Mouse (Mus musculus): ENCODE data around the gene Taf3. TPM values are rescaled to one million over a fixed set of nuclear protein-coding genes. Genes with fewer than 3 reads are reported as not detected.

Gene Taf3
- polyA plus RNA-seq, 1 experiment from 2014 or later, result 17.3 TPM

DNA sequence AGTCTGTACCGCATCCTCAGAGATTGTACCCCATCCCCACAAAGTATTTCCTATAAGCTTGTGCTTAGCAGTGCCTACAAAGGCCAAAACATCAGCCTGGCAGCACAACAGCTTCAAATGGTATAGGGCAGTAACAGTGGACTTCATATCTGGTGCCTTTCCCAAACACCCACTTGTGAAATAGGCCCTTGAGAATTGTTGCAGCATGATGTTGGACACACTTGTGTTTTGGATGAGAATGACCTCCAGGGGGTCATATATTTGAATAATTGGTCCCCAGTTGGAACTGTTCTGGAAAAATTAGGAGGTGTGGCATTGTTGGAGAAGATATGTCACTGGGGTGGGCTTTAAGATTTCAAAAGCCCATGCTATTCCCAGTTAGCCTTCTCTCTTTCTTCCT is 3.6 kb upstream of the Taf3 start:
- no peak overlapping the region for H3K4me3 ChIP-seq (replicated peaks)
- H3K4me1 ChIP-seq, result peaks cover 12% of the 10 kb centered on the region
- ATAC-seq (ENCODE audit: low FRiP score), result no peak
- no peak overlapping the region for H3K27ac ChIP-seq
- peaks cover 33% of the 10 kb centered on the region for H3K36me3 ChIP-seq (replicated peaks)
- H3K27me3 ChIP-seq, result no peaks in the 10 kb centered on the region
- H3K9ac ChIP-seq, result no peak overlapping the region
- 100% methylated on average over 1 of the region's 1 CpGs for WGBS
- no peaks in the 10 kb centered on the region for H3K9me3 ChIP-seq
- no peak overlapping the region for H3K4me2 ChIP-seq

DNA sequence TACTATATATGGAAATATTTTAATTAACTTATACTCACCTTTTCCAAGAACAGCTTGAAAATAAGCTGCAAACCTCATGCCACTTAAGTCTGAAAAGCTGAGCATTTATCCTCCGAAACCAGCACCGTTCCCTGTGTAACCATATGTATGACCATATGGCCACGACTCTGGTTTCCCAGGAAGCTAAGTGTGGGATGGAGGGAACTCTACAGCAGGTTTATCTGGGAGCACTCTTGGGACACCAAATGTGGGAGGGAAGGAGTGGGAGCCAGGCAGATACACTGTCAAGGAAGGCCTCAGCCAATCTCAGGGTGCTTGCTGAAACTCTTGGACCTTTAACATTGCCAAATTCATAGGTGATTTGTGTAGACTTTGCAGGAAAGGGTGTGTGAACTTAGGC is 2.5 kb upstream of the Taf3 start:
- no peaks in the 10 kb centered on the region for H3K9me3 ChIP-seq
- no peak overlapping the region for H3K27ac ChIP-seq
- no peak overlapping the region for H3K4me3 ChIP-seq (replicated peaks)
- ATAC-seq (ENCODE audit: low FRiP score), result no peak
- no peak overlapping the region for H3K9ac ChIP-seq
- H3K36me3 ChIP-seq (replicated peaks), result peaks cover 24% of the 10 kb centered on the region
- H3K4me1 ChIP-seq, result peaks cover 19% of the 10 kb centered on the region
- H3K4me2 ChIP-seq, result no peak overlapping the region
- no peaks in the 10 kb centered on the region for H3K27me3 ChIP-seq
- 93% methylated on average over 3 of the region's 3 CpGs for WGBS

DNA sequence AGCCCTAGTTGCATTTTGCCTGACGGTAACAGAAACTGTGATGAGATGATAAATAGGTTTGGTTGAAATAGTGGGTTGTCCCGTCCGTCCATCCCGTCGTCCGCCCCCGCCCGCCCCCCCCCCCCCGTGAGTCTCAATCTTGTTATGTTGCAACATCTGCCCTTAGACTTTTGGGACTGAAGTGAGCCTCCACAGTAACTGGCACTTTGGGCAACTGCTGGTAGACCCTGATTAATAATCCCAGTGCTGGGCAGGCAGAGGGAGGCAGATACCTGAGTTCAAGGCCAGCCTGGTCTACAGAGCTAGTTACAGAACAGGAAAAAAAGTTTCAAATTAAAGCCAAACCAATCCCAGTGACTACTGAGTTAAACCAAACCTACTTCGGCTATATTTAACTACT is 1.1 kb upstream of the Taf3 start:
- H3K9ac ChIP-seq, result peak overlapping the region; percentile 79
- 18% methylated on average over 10 of the region's 10 CpGs for WGBS
- no peak overlapping the region for H3K27ac ChIP-seq
- H3K4me3 ChIP-seq (replicated peaks), result peak overlapping the region; percentile 90
- H3K4me1 ChIP-seq, result peaks cover 19% of the 10 kb centered on the region
- H3K36me3 ChIP-seq (replicated peaks), result peaks cover 10% of the 10 kb centered on the region
- no peaks in the 10 kb centered on the region for H3K27me3 ChIP-seq
- H3K4me2 ChIP-seq, result peak overlapping the region; percentile 86
- H3K9me3 ChIP-seq, result no peaks in the 10 kb centered on the region
- no peak for ATAC-seq (ENCODE audit: low FRiP score)

DNA sequence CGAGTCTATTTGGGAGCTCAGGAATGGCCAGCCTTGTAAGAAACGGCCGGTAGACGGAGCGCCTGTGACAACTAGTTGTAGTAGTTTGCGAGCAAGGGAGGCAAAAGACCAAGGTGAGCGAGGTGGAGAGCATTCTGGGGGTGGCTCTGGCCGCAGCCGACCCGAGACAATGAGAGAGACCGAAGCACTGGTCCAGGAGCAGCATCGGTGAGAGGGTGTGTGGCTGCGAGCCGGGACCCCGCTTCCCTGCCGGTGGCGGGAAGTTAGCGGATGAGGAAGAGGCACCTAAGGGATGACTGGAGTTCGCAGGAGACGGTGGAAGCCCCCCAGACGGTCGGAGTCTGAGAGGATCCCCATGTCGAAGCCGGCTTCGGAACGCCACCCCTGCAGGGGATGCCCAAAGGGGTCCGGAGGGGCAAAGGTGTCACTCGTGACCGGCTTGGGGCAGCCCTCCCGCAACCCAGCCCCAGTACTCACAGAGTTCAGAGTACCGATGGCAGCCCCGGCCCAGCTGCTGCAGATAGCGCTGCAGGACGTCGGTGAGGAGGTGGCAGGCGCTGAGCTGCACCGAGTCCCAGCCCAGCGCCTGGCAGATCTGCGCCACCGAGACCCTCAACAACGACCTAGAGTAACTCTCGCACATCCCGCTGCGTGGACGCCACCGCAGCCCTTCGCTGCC is 499 bp downstream of the Taf3 start:
- H3K4me1 ChIP-seq, result peaks cover 19% of the 10 kb centered on the region
- no peaks in the 10 kb centered on the region for H3K27me3 ChIP-seq
- no peaks in the 10 kb centered on the region for H3K36me3 ChIP-seq (replicated peaks)
- peak; percentile 74; the same call in 1 of the 2 replicates for ATAC-seq (ENCODE audit: low FRiP score)
- under 1% methylated on average over 46 of the region's 47 CpGs for WGBS
- H3K4me3 ChIP-seq (replicated peaks), result peak overlapping the region; percentile 90
- H3K27ac ChIP-seq, result peak overlapping the region; percentile 63; the same call in 1 of the 2 replicates
- peak overlapping the region; percentile 86 for H3K4me2 ChIP-seq
- H3K9me3 ChIP-seq, result no peaks in the 10 kb centered on the region
- peak overlapping the region; percentile 79 for H3K9ac ChIP-seq

DNA sequence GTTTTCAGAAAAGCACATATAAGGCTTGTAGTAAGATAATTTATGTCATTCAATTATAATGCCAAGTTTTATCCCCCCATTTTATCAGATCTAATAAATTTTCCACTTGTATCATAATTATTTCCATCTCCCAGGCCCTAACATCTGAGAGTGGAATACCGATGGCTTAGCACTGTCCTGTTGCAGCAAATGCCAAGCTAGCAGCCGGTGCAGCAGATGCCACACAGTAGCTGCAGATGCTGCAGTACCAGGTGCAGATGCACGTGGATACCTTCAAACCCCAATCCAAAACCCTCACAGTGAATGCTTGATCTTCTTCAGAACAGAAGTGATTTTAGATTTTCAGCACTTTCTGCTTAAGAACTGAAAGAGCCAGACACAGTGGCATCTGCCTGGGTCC is 13.4 kb downstream of the Taf3 start:
- no peak overlapping the region for H3K4me2 ChIP-seq
- no peaks in the 10 kb centered on the region for H3K4me1 ChIP-seq
- 89% methylated on average over 3 of the region's 3 CpGs for WGBS
- peaks cover 5% of the 10 kb centered on the region for H3K36me3 ChIP-seq (replicated peaks)
- no peak overlapping the region for H3K27ac ChIP-seq
- no peak for ATAC-seq (ENCODE audit: low FRiP score)
- no peaks in the 10 kb centered on the region for H3K9me3 ChIP-seq
- no peaks in the 10 kb centered on the region for H3K27me3 ChIP-seq
- H3K9ac ChIP-seq, result no peak overlapping the region
- no peak overlapping the region for H3K4me3 ChIP-seq (replicated peaks)

DNA sequence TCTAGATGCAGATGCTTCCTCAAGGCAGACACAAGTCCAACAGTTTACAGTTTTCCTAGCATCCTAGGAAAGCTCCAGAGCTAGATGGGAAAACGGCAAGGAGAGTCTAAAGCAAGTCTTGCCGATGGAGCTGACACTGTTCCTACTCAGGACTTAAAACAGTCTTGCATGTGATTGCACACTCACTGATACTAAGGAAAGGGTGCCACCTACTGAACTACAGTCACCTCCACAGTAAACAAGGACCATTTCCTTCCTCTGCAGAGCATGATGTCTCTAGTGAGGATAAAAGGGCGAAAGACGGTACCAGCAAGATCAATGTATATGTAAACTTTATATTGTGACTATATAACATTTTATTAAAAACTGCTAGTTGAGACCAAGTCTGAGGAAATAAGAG is 14.7 kb downstream of the Taf3 start:
- Histone ChIP-seq H3K4me3 (replicated peaks) (no peak overlapping the region), H3K9me3 (no peaks in the 10 kb centered on the region), H3K4me2 (no peak overlapping the region), H3K27ac (no peak overlapping the region), H3K27me3 (no peaks in the 10 kb centered on the region), H3K9ac (no peak overlapping the region), H3K4me1 (no peaks in the 10 kb centered on the region), H3K36me3 (replicated peaks) (no peaks in the 10 kb centered on the region)
- WGBS, result 82% methylated on average over 4 of the region's 4 CpGs
- no peak for ATAC-seq (ENCODE audit: low FRiP score)

DNA sequence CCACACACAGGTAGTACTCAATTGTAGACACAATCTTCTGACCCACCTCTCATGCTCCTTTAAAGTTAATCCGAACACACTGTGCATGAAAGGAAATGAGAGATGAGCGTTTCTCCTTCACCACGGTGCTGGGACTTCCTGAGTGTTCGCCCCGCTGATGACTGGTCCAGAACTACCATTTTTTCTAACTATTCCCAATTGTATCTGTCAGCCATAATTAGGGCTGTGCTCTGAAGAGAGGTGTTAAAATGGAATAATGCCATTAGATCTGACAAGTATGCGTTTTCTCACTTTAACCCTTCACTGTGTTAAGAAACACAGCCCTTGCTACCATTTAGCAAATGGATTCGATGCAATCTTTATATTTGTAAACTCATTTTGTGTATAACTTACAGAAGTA is 18.6 kb downstream of the Taf3 start:
- 68% methylated on average over 7 of the region's 7 CpGs for WGBS
- Histone ChIP-seq H3K27ac (no peak overlapping the region), H3K9me3 (no peaks in the 10 kb centered on the region), H3K27me3 (no peaks in the 10 kb centered on the region), H3K4me3 (replicated peaks) (no peak overlapping the region), H3K36me3 (replicated peaks) (no peaks in the 10 kb centered on the region), H3K4me2 (no peak overlapping the region), H3K9ac (no peak overlapping the region), H3K4me1 (no peaks in the 10 kb centered on the region)
- ATAC-seq (ENCODE audit: low FRiP score), result no peak

DNA sequence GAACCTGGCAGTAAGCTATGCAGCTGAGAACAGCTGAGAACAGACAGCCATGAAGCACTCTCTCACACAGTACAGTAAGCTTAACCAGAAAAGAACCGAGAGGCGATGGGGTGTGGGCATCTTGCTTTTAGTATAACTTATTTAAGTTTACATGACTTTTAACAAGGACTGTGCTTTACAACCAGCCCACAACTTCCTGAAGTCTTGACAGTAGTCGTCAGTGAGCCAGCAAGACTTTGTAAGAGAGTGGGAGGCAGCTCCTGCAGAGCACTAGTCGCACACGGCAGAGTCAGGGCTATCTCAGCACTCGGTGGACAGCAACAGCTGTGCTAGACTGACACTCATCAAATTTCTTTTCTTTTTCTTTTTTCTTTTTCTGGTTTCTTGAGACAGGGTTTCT is 24.1 kb downstream of the Taf3 start:
- H3K27ac ChIP-seq, result no peak overlapping the region
- H3K36me3 ChIP-seq (replicated peaks), result no peaks in the 10 kb centered on the region
- H3K9ac ChIP-seq, result no peak overlapping the region
- no peaks in the 10 kb centered on the region for H3K4me1 ChIP-seq
- no peak for ATAC-seq (ENCODE audit: low FRiP score)
- no peak overlapping the region for H3K4me3 ChIP-seq (replicated peaks)
- H3K9me3 ChIP-seq, result no peaks in the 10 kb centered on the region
- no peak overlapping the region for H3K4me2 ChIP-seq
- no peaks in the 10 kb centered on the region for H3K27me3 ChIP-seq
- 91% methylated on average over 6 of the region's 6 CpGs for WGBS

DNA sequence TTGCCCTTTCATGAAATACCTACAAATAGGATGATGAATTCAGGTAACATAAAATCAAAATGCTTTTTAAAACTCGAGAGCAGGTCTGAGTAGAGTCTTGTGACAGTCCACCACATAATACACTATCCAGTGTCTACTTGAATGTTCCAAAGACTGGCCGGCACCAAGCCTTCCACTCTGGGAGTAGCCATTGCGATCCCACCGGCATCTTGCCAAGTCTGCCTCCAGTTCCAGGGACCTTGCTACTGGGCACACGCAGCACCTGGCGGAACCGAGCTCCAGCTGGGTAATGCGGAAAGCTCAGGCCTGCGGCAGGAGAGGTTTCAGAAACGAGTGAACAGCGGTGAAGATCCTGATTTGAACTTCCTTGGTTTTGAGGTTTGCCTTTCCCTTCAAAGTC is 27.1 kb downstream of the Taf3 start:
- Histone ChIP-seq H3K9ac (no peak overlapping the region), H3K4me3 (replicated peaks) (no peak overlapping the region), H3K27ac (no peak overlapping the region), H3K9me3 (no peaks in the 10 kb centered on the region), H3K27me3 (no peaks in the 10 kb centered on the region), H3K36me3 (replicated peaks) (no peaks in the 10 kb centered on the region), H3K4me1 (no peaks in the 10 kb centered on the region), H3K4me2 (no peak overlapping the region)
- ATAC-seq (ENCODE audit: low FRiP score), result no peak
- WGBS, result 88% methylated on average over 11 of the region's 11 CpGs

DNA sequence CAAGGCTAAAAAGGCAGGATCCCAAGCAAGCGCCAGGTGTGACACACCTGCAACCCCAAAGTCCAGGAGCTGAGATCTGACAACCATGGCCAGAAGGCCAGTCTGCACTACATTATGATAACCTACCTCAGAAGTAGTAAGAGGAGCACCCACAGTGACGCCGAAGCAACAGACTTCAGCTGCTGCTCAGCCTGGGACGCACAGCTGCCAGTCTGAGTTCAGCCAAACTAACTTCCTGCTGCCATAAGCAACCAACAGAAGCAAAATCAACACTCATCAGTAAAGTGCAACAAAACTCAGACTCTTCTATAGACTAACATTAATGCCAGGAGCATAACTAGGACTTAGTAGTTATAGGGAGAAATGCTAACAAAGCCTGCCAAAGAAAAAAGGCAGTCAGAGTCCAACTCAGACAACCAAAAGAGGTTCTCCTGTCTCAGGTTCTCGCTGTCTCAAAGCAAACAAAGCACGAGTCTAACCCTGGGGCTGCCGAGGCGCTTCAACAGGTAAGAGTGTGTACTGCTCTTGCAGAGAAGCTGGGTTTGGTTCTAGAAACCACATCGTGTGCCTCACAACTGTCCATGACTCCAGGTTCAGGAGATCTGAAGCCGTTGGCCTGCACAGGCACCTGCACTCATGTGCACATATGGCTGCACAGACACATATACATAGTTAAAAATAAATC is 33.3 kb downstream of the Taf3 start:
- WGBS, result 89% methylated on average over 10 of the region's 10 CpGs
- no peaks in the 10 kb centered on the region for H3K36me3 ChIP-seq (replicated peaks)
- H3K27ac ChIP-seq, result no peak overlapping the region
- no peak overlapping the region for H3K4me3 ChIP-seq (replicated peaks)
- peaks cover 4% of the 10 kb centered on the region; the same call in 1 of the 2 replicates for H3K4me1 ChIP-seq
- no peaks in the 10 kb centered on the region for H3K9me3 ChIP-seq
- H3K4me2 ChIP-seq, result no peak overlapping the region
- ATAC-seq (ENCODE audit: low FRiP score), result no peak
- no peaks in the 10 kb centered on the region for H3K27me3 ChIP-seq
- H3K9ac ChIP-seq, result no peak overlapping the region

DNA sequence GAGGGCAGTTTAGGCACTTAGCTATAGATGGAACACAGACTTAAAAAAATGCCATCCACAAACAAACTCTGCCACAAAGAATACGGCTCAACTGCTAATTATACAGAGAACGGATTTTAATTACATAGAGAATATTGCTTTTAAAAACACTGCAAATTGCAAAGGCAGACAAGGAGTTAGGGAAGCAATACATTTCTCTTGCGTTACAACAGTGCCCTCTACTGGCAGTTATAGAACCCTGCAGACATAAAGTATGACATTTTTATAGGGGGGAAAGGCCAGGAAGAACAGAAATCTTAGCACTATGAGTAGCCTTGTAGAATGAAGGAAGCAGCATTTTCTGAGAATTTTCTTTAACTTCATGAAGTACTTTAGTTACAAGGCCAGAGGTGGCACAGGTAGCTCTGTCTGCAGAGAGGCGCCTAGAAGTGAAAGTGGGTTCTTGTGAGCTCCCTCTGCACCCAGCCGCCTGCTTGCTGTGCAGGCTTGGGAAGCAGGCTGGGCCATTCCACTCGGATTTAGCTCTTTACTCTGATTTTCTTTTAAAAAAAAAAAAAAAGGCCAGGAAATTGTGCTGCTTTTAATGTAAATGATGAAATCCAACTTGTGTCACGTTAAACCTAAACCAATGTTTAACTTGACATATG is 38.0 kb downstream of the Taf3 start:
- H3K9me3 ChIP-seq, result no peaks in the 10 kb centered on the region
- no peak overlapping the region for H3K4me2 ChIP-seq
- ATAC-seq (ENCODE audit: low FRiP score), result peak; percentile 49; the same call in 1 of the 2 replicates
- H3K9ac ChIP-seq, result no peak overlapping the region
- H3K4me3 ChIP-seq (replicated peaks), result no peak overlapping the region
- H3K27me3 ChIP-seq, result no peaks in the 10 kb centered on the region
- 33% methylated on average over 7 of the region's 7 CpGs for WGBS
- no peak overlapping the region for H3K27ac ChIP-seq
- no peaks in the 10 kb centered on the region for H3K4me1 ChIP-seq
- H3K36me3 ChIP-seq (replicated peaks), result no peaks in the 10 kb centered on the region

DNA sequence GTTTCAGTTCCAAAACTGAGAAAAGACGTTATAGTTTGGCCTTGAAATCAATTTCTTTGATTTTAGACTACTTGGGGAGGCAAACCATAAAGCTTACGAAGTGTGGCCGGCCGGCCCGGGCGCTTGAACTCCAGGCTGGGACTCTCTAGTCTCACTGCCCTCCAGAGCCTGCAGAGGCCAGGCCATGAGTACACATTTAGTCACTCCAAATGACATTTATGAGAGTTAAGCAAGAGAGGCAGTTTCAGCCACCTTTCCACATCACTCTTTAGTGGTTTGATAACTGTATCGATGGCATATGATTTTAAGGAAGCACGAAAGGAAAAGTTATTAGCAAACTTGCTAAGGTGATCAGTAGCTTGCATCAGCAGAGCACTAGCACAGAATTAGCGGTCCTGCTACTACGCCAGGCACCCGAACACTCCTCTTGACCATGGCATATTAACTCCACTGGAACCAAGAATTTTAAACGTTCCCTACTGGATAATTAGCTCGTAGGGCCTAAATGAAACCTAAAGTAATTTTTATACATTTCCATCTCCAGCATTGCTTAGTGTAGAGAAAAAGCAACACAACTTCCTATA is 38.6 kb downstream of the Taf3 start:
- Histone ChIP-seq H3K4me2 (no peak overlapping the region), H3K9me3 (no peaks in the 10 kb centered on the region), H3K27me3 (no peaks in the 10 kb centered on the region), H3K4me3 (replicated peaks) (no peak overlapping the region), H3K4me1 (no peaks in the 10 kb centered on the region), H3K9ac (no peak overlapping the region), H3K36me3 (replicated peaks) (no peaks in the 10 kb centered on the region), H3K27ac (no peak overlapping the region)
- 81% methylated on average over 13 of the region's 13 CpGs for whole genome bisulfite sequencing
- ATAC-seq (ENCODE audit: low FRiP score), result no peak

Data from forebrain, embryonic 12.5 days (tissue).